Mouse (Mus musculus) lung, postnatal 25 days (tissue): ENCODE results near the gene Card11.

Source experiments
- DNase-seq: peaks from one replicate; pipeline ENCODE4 v3.0.0; 2022; ENCODE audit warnings: low spot score

The Card11 gene

GRCm38 (mm10) chr5:140852435-140852996, 147.9 kb downstream of the Card11 start:
- no peak for DNase-seq

- DNase-seq, result peak; percentile 39
Observed at GRCm38 (mm10) chr5:140847300-140847729, 153.1 kb downstream of the Card11 start.

DNA sequence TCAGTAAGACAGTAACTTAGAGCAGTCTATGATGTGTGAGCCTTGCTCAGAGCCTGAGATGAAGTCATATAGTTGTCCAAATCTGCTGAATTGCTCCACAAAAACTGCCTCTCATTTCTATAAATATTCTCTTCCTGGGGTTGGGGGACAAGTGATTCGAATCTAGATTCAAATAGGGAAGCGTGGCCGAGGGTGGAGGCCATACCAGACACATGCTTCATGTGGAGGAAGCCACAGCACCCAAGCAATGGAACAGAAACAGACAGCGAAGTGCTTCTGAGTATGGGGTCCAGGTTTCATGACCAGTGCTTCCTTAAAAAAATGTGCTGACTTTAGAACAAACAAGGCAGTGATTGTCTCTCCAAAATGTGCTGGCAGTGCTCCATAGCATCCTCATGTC, 158.4 kb downstream of the Card11 start:
- no peak for DNase-seq

DNA sequence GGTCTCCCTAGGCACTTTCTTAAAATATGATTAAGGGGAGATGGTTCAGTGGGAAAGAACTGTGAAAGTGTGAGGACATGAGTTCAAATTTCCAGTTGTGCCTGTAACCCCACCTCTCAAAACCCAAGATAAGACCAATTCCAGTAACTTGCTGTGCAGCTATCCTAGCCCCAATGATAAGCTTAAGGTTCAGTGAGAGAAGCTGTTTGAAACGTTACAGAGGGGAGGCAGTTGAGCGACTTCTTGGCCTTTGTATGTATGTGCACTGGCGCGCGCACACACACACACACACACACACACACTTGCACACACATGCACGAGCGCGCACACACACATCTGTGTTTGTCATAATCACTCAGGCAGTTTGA, 169.3 kb downstream of the Card11 start:
- no peak for DNase-seq

- peak; percentile 99 for DNase-seq
Observed at GRCm38 (mm10) chr5:140830314-140831063, 169.9 kb downstream of the Card11 start, which contains the start of gene Gna12. TSS of gene Gna12 (minus strand) at chr5:140830431.

GRCm38 (mm10) chr5:140829911-140830294, 170.5 kb downstream of the Card11 start:
- DNase-seq, result peak; percentile 41

- DNase-seq, result no peak
Observed at GRCm38 (mm10) chr5:140829081-140829910, 171.1 kb downstream of the Card11 start.

DNA sequence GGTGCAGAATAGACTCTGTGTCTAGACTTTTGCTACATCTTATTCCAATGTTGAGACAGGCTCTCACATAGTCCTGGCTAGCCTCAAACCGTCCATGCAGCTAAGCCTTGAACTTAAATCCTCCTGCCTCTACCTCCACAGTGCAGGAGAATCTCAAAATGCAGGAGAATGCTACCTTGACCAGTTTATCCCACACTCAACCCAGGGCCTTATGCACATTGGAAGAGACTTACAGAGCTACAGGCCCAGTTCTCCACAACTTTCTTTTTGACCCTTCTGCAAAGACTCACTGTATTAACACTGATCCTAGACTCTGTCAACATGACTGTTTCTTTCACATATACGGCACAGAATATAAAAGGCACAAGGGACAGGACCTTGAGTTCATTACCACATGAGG, 172.0 kb downstream of the Card11 start:
- no peak for DNase-seq

DNA sequence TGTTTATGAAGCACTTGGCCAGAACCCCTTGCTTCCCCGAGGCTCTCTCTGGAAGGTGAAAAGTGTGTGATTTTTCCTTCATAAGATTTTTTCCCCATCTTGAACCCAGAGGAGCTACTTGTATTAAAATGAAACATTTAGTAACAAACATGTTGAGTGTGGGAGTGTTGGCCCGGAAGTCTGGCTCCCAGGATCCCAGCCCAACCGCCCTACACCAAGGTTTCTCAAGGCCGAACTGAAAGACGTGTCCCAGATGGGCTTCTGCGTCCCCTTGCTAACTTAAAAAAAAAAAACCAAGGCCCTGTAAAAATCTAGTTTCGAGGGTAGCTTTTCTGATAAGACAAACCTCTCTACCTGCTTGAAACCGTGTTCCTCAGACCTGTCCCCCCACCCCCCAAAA, 172.5 kb downstream of the Card11 start:
- no peak for DNase-seq

GRCm38 (mm10) chr5:140827413-140827812, 173.0 kb downstream of the Card11 start:
- DNase-seq, result no peak

DNA sequence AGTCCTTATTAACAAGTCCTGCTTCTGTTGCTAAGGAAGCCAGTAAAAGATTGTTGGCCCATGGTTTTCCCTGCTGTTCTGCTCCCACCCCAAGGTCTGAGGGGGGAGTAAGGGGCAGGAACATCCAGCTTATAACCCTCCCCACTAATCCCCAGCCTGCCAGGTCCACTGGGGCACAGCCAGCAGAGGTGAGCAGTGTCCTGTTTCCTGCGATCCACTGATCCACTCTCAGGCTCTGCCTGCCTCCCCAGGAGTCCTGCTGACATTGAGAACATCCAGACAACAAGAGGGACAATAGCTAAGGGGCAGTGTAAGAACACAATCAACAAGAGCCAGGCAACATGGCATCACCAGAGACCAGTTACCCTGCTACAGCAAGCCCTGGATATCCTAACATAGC, 173.6 kb downstream of the Card11 start:
- no peak for DNase-seq

DNA sequence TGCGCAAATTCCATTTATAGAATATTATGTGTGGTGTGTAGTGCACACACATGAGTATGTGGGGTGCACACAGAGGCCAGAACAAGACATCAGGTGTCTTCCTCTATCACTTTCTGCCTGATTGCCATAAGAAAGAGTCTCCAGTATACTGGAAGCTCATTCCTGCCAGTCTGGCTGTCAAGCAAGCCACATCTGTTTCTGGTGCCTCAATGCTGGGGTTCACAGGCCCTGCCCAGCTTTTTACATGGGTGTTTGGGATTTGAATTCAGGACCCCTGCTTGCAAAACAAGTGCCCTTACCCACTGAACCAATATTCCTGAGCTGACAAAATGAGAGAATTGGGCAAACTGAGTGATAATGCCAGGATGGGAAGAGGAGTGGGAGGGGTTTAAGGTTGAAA, 174.3 kb downstream of the Card11 start:
- no peak for DNase-seq

GRCm38 (mm10) chr5:140824126-140824525, 176.3 kb downstream of the Card11 start:
- DNase-seq, result no peak

DNA sequence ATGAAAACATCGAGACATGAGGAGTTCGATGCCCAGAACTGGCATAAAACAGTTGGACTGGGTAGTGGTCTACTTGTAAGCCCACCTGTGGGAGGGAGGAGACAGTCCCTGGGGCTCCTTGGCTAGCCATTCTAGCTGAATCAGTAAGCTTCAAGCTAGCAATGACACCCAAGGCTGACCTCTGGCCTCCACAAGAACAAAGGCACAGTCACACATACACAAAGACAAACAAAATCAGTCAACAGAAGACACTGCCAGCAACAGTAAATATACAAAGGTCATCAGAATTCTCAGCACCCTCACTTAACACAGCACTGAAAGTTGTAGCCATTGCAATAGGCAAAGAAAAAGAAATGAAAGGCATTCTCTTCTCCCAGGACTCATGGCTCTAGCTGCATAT, 177.0 kb downstream of the Card11 start:
- DNase-seq, result no peak
